Mouse (Mus musculus) heart, embryonic 13.5 days (tissue): ENCODE results near the gene Pxmp2. TPM values are rescaled to one million over a fixed set of nuclear protein-coding genes. Genes with fewer than 3 reads are reported as not detected.

Source experiments
- ATAC-seq: fragments of 200-750 bp; cut with Nextera tagmentation; 2 replicates; pipeline ENCODE4 v1.8.0; 2017; ENCODE audit warnings: moderate TSS enrichment; ENCODE audit not compliant: insufficient number of reproducible peaks, low FRiP score, low TSS enrichment; ENCODE audit errors: extremely low read depth
- H3K27ac ChIP-seq: fragments of 300-500 bp; sonication (generic); replicated peaks from 2 replicates; pipeline ENCODE4 v1.5.1; 2015; ENCODE audit warnings: moderate library complexity, mild to moderate bottlenecking, inconsistent platforms
- H3K27me3 ChIP-seq: fragments of 300-500 bp; sonication (generic); replicated peaks from 2 replicates; pipeline ENCODE4 v1.6.1; 2015; ENCODE audit warnings: mild to moderate bottlenecking, inconsistent platforms
- H3K36me3 ChIP-seq: fragments of 300-500 bp; sonication (generic); 2 replicates; pipeline ENCODE4 v1.6.1; 2015; ENCODE audit warnings: mild to moderate bottlenecking, inconsistent platforms
- H3K4me1 ChIP-seq: fragments of 300-500 bp; sonication (generic); 2 replicates; pipeline ENCODE4 v1.6.1; 2015; ENCODE audit warnings: inconsistent platforms
- H3K4me2 ChIP-seq: fragments of 300-500 bp; sonication (generic); 2 replicates; pipeline ENCODE4 v1.6.1; 2015; ENCODE audit warnings: inconsistent platforms, mild to moderate bottlenecking, moderate library complexity
- H3K4me3 ChIP-seq: fragments of 300-500 bp; sonication (generic); 2 replicates; pipeline ENCODE4 v1.5.1; 2015; ENCODE audit warnings: moderate library complexity, mild to moderate bottlenecking, inconsistent platforms
- H3K9ac ChIP-seq: fragments of 300-500 bp; sonication (generic); 2 replicates; pipeline ENCODE4 v1.6.1; 2015; ENCODE audit warnings: inconsistent platforms, mild to moderate bottlenecking, moderate library complexity
- H3K9me3 ChIP-seq: fragments of 300-500 bp; sonication (generic); 2 replicates; pipeline ENCODE4 v1.6.1; 2016; ENCODE audit warnings: inconsistent platforms
- WGBS: fragments of 180-500 bp; shearing (Covaris S2); methylation state at CpG from one replicate; pipeline ENCODE4 v1.1.7; 2015; ENCODE audit warnings: mixed read lengths; 5-methylcytosine and 5-hydroxymethylcytosine counted together
- polyA plus RNA-seq: library from polyadenylated mRNA; unstranded; fragments of >200 nt; fragmentation: Nextera tagmentation; extraction: Ambion mirVana; gene quantifications from 2 replicates; pipeline ENCODE4 v1.2.1, GENCODE M21; 2015

The Pxmp2 gene
- polyA plus RNA-seq, 1 experiment from 2014 or later: 16.0 TPM

DNA sequence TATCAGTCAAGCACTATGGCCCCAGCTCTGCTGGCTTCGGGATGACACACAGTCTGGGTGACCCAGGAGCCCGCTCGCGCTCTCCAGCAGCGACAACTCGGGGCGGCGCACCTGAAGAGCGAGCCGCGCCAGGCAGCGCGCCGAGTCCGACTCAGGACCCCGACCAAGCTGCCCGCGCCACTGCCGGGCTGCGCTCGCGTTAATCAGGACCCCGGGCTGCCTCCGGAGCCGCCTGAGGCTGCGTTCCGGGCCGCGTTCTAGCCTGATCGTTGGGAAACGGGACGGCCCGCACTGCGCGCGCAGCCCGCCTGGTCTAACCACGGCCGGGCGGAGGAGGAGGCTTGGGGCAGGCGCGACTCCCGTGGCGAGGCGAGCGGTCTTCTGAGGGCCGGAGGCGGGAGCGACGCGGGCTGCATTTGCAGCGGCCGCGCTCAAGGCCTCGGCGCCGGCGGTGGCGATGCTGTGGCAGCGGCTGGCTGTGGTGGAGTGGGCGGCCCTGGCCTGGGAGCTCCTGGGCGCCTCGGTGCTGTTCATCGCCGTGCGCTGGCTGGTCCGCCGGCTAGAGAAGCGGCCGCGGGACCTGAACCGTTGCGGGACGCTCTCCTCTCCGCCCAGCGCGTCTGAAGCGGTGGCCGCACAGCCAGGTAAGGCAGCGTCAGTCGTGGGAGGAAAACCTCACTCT is 55.1 kb downstream of the Pxmp2 start, which contains the start of gene Ankle2:
Gene Ankle2 (plus strand): TSS at position 225 of the 682 bp plus-strand sequence.
- peak within 1 kb of the TSS; percentile 93 for H3K27ac ChIP-seq
- H3K9ac ChIP-seq: peak within 1 kb of the TSS; percentile 97
- no peaks in the 10 kb centered on the region for H3K9me3 ChIP-seq
- WGBS: under 1% methylated on average over 77 of the region's 81 CpGs
- H3K4me3 ChIP-seq: peak within 1 kb of the TSS; percentile 91
- ATAC-seq: peak; percentile 92
- H3K4me2 ChIP-seq: peak within 1 kb of the TSS; percentile 83
- no peaks in the 10 kb centered on the region for H3K27me3 ChIP-seq
- peaks cover 40% of the 10 kb centered on the region for H3K36me3 ChIP-seq
- H3K4me1 ChIP-seq: peaks cover 22% of the 10 kb centered on the region

DNA sequence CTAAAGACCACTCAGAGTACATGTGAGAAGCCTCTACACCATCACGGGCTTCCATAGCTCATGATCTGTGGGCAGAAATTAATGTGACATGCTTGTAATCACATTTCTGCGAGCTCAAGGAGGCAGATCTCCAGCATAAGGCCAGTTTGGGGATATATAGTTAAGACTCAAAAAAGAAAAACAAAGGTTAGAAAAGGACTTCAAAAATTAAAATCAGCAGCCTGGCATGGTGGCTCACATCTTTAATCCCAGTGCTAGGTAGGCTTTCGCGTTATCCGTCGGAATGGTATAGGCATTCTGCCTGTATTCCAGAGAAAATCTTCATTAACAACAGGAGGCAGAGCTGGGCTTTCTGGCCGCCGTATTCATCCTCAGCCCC is 55.6 kb downstream of the Pxmp2 start:
- peak overlapping the region; percentile 83 for H3K4me2 ChIP-seq
- no peaks in the 10 kb centered on the region for H3K9me3 ChIP-seq
- H3K9ac ChIP-seq: peak overlapping the region; percentile 97
- H3K27me3 ChIP-seq: no peaks in the 10 kb centered on the region
- no peak for ATAC-seq
- 9% methylated on average over 8 of the region's 8 CpGs for WGBS
- peaks cover 39% of the 10 kb centered on the region for H3K36me3 ChIP-seq
- peaks cover 22% of the 10 kb centered on the region for H3K4me1 ChIP-seq
- peak overlapping the region; percentile 93 for H3K27ac ChIP-seq
- H3K4me3 ChIP-seq: peak overlapping the region; percentile 91

DNA sequence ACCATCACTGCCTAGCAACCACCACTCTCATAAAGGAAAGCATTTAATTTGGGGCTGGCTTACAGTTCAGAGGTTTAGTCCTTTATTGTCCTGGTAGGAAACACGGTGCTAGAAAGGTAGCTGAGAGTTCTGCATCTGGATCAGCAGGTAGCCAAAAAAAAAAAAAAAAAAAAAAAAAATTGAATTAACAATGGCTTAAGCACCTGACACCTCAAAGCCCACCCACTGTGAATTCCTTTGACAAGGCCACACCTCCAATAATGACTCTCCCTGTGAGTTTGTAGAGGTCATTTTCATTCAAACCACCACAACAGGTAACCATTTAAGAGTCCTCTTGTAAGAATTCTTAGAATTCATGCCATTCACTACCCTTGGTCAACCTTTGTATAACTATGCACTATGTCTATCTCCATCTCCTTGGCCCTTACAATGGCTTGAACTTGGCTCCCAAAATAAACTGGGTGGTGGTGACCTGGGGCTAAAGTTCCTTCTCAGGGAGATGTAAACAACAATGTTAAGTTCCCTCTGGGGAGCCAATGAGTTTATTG is 58.6 kb downstream of the Pxmp2 start:
- no peaks in the 10 kb centered on the region for H3K9me3 ChIP-seq
- H3K4me1 ChIP-seq: peaks cover 15% of the 10 kb centered on the region
- peaks cover 49% of the 10 kb centered on the region for H3K36me3 ChIP-seq
- H3K27me3 ChIP-seq: no peaks in the 10 kb centered on the region
- H3K9ac ChIP-seq: no peak overlapping the region
- no peak overlapping the region for H3K27ac ChIP-seq
- no peak overlapping the region for H3K4me3 ChIP-seq
- 32% methylated on average over 1 of the region's 1 CpGs for WGBS
- no peak overlapping the region for H3K4me2 ChIP-seq
- ATAC-seq: no peak

DNA sequence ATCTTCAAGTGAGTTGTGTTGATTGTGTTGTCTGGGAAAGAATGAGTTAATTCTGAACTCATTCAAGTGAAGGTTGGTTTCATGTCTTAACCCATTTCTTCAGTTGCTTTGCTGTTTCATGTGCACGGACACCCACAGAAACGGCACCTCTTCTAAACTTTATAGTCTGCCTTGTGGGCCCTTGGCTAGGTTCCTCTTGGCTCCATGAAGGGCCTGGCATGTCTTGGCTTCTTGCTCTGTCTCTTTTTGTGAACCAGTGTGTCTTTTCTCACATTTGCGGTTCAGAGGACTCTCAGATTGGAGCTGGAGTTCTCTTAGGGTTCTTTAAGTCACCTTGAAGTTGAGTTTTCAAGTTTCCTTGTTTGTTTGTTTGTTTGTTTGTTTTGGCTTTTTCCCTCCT is 60.9 kb downstream of the Pxmp2 start:
- no peaks in the 10 kb centered on the region for H3K9me3 ChIP-seq
- H3K4me1 ChIP-seq: peaks cover 3% of the 10 kb centered on the region
- H3K27me3 ChIP-seq: no peaks in the 10 kb centered on the region
- ATAC-seq: no peak
- 81% methylated on average over 3 of the region's 3 CpGs for WGBS
- H3K4me2 ChIP-seq: no peak overlapping the region
- peaks cover 72% of the 10 kb centered on the region for H3K36me3 ChIP-seq
- no peak overlapping the region for H3K9ac ChIP-seq
- H3K4me3 ChIP-seq: no peak overlapping the region
- H3K27ac ChIP-seq: no peak overlapping the region

Other genes starting within 250 kb of the Pxmp2 start
- 2.5 and 3.4 TPM in 2 replicates for gene Gm17655, start 213.7 kb downstream of the Pxmp2 start, polyA plus RNA-seq
- gene Gm35315, start 191.8 kb downstream of the Pxmp2 start, polyA plus RNA-seq: 0.47 and 0.82 TPM in 2 replicates
- gene Plcxd1, start 186.2 kb downstream of the Pxmp2 start, polyA plus RNA-seq: 0.94 and 1.1 TPM in 2 replicates
- gene Gtpbp6, start 178.0 kb downstream of the Pxmp2 start, polyA plus RNA-seq: 21.1 and 23.1 TPM in 2 replicates
- 2.4 and 3.3 TPM in 2 replicates for gene Zfp605, start 176.1 kb downstream of the Pxmp2 start, polyA plus RNA-seq
- gene Chfr, start 150.3 kb downstream of the Pxmp2 start, polyA plus RNA-seq: 25.8 and 29.9 TPM in 2 replicates
- 15.1 and 15.6 TPM in 2 replicates for gene Golga3, start 109.5 kb downstream of the Pxmp2 start, polyA plus RNA-seq
- 16.1 and 16.3 TPM in 2 replicates for gene Ankle2, start 55.2 kb downstream of the Pxmp2 start, polyA plus RNA-seq
- gene Pgam5, start 16.3 kb downstream of the Pxmp2 start, polyA plus RNA-seq: 47.4 and 56.3 TPM in 2 replicates
- 16.2 and 17.7 TPM in 2 replicates for gene Pole, start 120 bp upstream of the Pxmp2 start, polyA plus RNA-seq
- 0.51 and 0.88 TPM in 2 replicates for gene P2rx2, start 57.0 kb upstream of the Pxmp2 start, polyA plus RNA-seq
- gene Lrcol1, start 58.5 kb upstream of the Pxmp2 start, polyA plus RNA-seq: not detected in 2 replicates
- 6.2 and 7.0 TPM in 2 replicates for gene Fbrsl1, start 162.3 kb upstream of the Pxmp2 start, polyA plus RNA-seq